Mouse (Mus musculus) activated CD4-positive, CD25-positive, alpha-beta regulatory T cell, adult 4 months (primary cell): Measurements from ENCODE around the gene Glce. TPM values are rescaled to one million over a fixed set of nuclear protein-coding genes. Genes with fewer than 3 reads are reported as not detected.
A peak's percentile ranks its signal among the peaks of the same experiment; 100 is the strongest.

ENCODE experiments used
- ATAC-seq: one replicate; pipeline ENCODE4 v1.8.0; 2017
- polyA plus RNA-seq, 2 experiments: library from polyadenylated mRNA; unstranded; fragments of 100-300 nt; shearing (Covaris generic); gene quantifications; one replicate each; pipeline ENCODE4 v1.2.1; 2017

The Glce gene
- 1 to 10 TPM; 4.7 to 5.4 TPM for polyA plus RNA-seq

DNA sequence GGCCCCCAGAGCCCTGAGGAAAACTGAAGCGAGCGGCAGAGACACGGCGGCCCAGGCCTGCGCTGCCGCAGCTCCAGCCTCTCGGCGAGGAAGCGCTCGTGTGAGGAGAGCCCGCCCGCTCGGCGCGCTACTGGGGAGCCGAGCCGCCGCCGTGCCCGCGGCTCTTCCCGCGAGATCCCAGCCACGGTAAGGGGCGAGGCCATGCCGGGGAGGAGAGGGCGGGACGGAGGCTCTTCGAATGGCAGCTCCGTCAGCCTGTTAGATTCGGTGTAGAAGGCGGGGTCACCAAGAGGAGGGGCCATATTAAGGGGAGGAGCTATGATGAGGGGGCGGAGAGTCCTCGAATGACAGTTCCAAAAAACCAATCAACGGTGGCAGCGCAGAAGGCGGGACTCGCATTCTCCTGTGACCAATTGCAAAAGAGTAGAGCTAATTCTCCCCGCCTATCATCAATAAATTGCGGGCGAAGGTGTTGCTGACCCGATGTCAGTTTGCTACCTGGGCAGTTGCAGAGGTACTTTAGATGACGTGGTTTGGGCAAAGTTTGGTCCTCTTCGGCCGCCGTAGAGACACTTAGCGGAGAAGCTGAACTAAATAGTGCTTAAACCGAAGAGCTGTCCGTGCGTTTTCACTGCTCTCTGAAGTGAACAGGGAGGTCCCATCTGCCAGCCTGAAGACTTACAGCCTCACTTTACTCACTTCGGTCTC, at the start of gene Glce:
Glce (minus strand) TSS at position 148 of the 708 bp plus-strand sequence.
- peak; percentile 98 for ATAC-seq

GRCm38 (mm10) chr9:62172239-62172638, 49.8 kb upstream of the Glce start:
- ATAC-seq, result no peak

GRCm38 (mm10) chr9:62170921-62171320, 48.5 kb upstream of the Glce start:
- ATAC-seq, result no peak

DNA sequence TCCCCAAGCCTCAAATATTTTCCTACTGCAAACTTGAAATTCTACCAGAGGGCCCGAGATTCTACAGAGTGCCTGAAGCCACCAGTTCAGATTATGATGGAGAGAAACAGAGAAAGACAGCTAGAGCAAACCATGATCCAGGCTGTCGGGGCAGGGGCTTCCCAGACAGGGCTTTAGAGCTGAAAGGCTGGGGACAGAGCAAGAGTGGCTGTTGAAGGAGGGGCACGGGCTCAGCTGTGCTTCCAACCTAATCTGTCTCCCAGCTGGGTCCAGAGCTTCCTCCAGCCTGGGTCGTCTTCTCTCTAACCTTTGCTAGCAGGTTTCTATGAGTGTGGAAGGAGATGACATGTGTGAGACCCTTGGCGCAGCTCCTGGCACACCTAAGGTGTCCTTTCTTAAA, 44.2 kb upstream of the Glce start:
- no peak for ATAC-seq

DNA sequence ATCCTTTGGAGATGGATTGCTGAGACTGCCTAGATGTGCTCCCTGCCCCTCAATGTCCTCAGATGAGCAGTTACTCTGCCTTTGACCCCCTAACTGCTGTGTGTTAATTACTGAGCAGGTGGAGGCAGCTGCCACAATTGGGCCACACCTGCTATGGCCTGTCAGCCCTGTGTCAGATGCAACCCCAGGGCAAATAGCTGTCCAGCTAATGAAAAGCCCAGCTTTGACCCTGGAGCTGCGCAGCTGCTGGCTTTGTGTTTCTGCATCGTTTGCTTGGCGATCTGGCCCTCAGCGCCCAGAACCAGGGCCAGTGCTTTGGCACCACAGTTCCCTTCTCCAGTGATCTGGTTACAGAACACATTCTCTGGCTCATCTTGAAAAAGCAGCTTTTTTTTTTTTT, 43.7 kb upstream of the Glce start:
- ATAC-seq, result no peak

DNA sequence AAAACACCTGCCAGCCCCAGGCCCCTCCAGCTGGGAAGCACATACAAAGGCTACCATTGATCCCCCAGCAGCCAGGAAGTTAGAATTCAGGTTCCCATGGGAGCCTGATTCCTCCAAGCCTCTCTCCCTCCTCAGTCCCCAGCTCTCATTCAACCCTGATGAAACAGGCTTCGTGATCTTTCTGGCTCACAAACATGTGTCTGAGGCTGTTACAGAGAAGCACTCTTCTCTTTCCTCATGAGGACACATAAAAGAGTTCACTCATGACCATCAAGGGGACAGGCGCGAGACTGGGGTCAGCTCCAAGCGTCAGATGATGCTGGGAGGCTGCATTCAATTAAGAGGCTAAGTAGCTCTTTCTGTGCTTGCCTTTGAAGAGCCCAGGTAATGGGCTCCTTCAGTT, 40.4 kb upstream of the Glce start:
- no peak for ATAC-seq

DNA sequence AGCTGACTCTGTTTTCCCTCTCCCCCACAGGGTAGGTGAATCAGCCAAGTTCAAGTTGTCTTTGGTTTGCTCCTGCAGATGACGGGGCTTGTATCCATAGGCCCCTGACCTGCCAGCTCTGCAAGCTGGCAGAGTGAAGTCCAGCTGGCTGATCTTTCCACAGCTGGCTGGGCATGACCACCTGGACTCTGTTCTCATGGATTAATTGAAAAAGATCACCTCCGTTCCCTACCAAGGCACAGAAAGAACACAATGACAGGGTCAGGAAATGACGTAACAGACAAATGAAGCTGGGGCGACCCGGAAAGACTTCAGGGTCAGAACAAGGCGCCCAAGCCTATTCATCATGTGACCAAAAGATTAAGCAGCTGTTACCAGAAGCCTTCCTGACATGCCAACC, 38.3 kb upstream of the Glce start:
- ATAC-seq, result no peak

- ATAC-seq, result no peak
Observed at GRCm38 (mm10) chr9:62158746-62159145, 36.3 kb upstream of the Glce start.

DNA sequence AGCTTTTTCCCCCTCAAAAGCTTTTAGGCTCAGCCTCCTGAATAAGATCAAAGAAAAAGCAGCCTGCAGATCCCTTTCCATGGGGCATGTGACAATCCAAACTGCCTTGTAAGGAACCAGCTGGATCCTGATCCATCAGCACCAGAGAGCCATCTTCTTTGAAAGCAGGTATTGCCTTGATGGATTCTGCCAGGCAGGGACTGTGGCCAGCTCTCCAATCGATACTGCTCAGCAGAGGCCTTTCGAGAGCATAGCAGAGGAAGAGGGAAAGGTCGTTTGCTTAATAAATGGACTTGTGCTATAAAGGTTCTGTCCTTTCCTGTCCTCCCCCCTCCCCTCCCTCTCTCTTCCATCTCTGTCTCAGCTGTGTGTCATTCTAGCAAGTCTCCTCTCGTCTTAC, 33.4 kb upstream of the Glce start:
- ATAC-seq, result no peak

DNA sequence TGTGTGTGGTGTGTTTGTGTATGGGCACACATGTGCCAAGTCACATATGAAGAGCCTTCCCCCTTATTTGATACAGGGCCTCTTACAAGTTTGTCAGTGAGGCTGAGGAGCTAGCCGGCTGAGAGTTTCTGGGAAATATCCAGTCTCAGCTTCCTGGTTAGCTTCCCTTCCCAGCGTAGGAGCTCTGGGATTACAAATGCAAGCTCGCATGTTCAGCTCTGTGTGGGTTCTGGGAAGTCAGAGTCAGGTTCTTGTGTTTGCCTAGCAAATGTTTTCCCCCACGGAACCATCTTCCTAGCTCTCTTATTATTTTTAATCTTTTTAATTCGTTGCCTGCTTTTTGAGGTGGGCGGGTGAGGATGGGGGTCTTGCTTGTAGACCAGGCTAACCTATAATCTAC, 32.9 kb upstream of the Glce start:
- ATAC-seq, result no peak

DNA sequence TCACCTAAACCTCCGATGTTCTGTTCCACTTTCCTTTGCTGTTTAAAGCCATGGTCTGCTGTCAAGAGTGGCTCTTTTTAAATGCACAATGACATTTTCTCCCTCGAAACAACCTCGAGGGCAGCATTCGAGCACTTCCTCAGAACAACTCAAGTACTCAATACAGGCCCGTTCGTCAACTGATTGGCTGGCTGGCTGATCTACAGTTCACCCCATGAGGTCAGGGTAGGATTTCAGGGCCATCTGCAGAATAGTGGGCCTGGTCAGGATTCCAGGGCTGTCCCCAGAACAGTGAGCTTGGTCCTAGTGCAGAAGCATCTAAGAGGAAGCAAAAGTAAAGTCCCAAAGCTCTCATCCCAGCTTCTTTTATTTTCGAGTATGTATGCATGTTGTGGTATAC, 32.5 kb upstream of the Glce start:
- no peak for ATAC-seq

GRCm38 (mm10) chr9:62154551-62154950, 32.1 kb upstream of the Glce start:
- no peak for ATAC-seq

DNA sequence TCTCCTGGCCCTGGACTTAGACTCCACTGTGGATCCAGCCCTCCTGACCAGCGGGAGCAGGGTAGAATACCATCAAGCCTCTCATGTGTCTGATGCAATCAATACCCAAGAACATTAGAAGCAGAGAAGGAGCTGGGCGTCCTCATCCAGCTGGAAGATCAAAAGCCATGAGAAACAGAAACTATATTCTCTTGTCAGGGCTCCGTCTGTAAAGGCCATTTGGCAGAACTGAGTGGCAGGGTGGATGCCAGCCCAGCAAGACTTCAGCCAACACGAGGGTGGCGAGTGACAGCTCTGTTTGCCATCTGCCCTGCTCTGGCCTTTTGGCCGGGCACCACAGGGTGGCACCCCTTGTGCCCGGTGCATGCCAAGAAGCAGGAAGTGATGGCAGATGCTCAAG, 30.8 kb upstream of the Glce start:
- ATAC-seq, result no peak

GRCm38 (mm10) chr9:62152506-62152905, 30.1 kb upstream of the Glce start:
- ATAC-seq, result no peak

GRCm38 (mm10) chr9:62145198-62145597, 22.7 kb upstream of the Glce start:
- ATAC-seq, result no peak

GRCm38 (mm10) chr9:62143428-62143827, 21.0 kb upstream of the Glce start:
- ATAC-seq, result no peak

- no peak for ATAC-seq
Observed at GRCm38 (mm10) chr9:62139027-62139426, 16.6 kb upstream of the Glce start.

DNA sequence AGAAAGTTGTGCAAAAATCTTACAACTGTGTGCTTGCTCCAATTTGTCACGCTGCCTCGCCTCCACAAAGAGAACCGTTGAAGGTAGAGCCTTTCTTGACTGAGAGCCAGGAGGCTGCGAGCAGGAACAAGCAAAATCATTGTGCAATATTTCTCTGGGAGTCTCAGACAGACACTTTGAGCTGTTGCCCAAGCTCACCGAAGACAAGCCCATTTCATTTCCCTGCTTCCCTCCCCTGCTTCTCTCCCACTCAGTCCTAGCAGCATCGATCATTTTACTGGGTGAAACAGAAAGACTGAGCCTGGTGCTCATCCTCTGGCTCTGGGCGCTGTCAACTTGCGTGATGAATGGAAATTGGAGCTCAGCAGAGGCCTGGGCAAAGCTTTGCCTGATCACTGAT, 14.8 kb upstream of the Glce start:
- ATAC-seq, result no peak

DNA sequence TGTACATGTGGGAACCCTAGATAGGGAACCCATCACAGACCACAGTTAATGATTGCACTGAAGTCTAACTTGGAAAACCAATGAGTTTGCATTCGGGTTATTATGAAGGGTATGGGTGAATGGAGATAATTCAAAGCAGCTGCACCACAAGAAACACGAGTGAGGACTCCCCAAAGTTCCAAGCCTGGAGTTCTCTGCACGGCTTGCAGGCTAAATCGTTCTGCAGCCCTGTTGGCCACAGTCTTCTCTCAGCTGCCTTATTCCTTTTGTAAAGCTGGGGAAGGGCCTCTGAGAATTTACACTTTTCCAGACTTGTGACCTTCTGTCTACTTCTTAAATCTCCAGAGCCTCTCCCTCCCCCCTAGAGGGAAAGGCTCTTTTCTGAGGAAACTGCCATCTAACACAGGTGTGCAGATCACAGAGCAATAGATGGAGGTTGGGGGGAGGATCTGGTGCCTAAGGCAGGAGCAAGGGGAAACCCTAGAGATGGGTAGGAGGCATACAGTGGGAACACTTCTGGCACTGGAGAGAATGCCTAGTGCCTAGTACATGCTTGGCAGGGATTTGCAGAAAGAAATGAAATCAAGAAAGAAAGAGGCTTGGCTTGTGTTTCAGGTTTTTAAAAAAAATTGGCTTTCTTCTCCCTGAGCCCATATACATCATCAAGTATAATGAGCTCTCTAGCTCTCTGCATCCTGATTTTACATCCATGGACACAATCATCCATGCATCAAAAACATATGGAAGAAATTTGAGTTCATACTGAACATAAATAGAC, 9.7 kb upstream of the Glce start:
- no peak for ATAC-seq

GRCm38 (mm10) chr9:62130746-62131145, 8.3 kb upstream of the Glce start:
- no peak for ATAC-seq

GRCm38 (mm10) chr9:62128056-62128455, 5.6 kb upstream of the Glce start:
- ATAC-seq, result no peak

DNA sequence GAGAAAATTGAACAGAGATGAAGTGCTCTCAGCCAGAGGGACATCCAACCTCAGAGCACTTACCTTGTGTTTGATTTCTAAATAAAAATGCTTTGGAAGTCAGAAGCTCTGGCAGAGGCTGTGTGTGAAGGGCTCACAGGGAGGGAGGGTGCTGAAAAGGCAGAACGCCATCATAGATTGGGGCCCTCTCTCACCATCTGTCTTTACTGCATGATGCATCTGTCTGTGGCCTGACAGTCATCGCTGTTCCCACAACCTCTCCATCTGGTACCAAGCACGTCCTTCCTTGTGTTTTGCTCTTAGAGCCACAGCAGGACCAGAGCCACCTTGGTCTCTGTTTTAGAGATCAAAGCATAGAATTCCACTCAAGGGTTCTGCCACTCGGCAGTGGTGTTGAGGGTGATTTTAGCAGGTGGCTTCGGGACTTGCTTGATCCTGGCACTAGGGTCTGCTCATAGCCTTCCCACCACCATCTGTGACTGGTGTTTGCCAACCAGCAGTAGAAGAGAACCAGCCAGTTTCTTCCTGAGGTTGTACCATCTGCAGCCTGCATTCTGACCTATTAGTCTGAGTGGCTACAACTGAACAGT, 3.6 kb upstream of the Glce start:
- no peak for ATAC-seq

DNA sequence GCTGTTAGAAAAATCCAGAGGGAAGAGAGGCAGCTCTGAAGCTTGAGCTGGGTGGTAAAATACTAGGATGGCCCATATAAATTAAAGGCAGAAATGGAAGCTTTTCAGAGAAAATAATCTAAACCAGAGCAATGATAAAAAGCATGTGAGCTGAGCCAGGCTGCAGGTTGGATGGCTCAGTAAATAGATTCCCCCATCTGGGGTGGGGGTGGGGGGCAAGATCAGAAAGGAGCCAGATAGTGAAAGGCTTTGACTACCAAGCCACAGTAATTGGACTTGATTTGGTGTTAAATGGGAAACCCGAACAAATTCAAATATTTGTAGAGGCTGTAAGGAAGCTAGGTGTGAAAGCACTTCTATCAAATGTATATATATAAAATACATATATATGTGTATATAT, 1.8 kb upstream of the Glce start:
- ATAC-seq, result no peak

- ATAC-seq, result no peak
Observed at GRCm38 (mm10) chr9:62123496-62123895, 1.0 kb upstream of the Glce start.
